Mouse (Mus musculus) adrenal gland, postnatal 10 days (tissue): Measurements from ENCODE around the gene Ube2f. TPM values are rescaled to one million over a fixed set of nuclear protein-coding genes. Genes with fewer than 3 reads are reported as not detected.
A peak's percentile ranks its signal among the peaks of the same experiment; 100 is the strongest.

ENCODE experiments used
- DNase-seq: peaks from one replicate; pipeline ENCODE4 v3.0.0; 2021; ENCODE audit warnings: mixed read lengths
- total RNA-seq, 2 experiments: library from RNA; stranded (reverse); gene quantifications; 2 replicates each; pipeline ENCODE4 v1.2.3; 2021

Gene Ube2f
- total RNA-seq, 2 experiments from 2014 or later: 59.2 to 61.7 TPM

- no peak for DNase-seq
Measured at GRCm38 (mm10) chr1:91237676-91238075, 12.4 kb upstream of the Ube2f start.

GRCm38 (mm10) chr1:91239112-91239511 lies 11.0 kb upstream of the Ube2f start:
- DNase-seq: peak; percentile 74

GRCm38 (mm10) chr1:91239800-91240199 lies 10.3 kb upstream of the Ube2f start:
- no peak for DNase-seq

GRCm38 (mm10) chr1:91240685-91241084 lies 9.4 kb upstream of the Ube2f start:
- DNase-seq: peak; percentile 53

GRCm38 (mm10) chr1:91241249-91241648 lies 8.9 kb upstream of the Ube2f start:
- DNase-seq: no peak

GRCm38 (mm10) chr1:91248242-91248641 lies 1.9 kb upstream of the Ube2f start:
- DNase-seq: no peak

GRCm38 (mm10) chr1:91248970-91249369 lies 1.1 kb upstream of the Ube2f start:
- DNase-seq: no peak

GRCm38 (mm10) chr1:91250415-91251147 lies 477 bp downstream of the Ube2f start:
- DNase-seq: peak; percentile 56

GRCm38 (mm10) chr1:91251148-91251650 lies 1.1 kb downstream of the Ube2f start:
- DNase-seq: peak; percentile 12

GRCm38 (mm10) chr1:91251927-91252326 lies 1.8 kb downstream of the Ube2f start:
- peak; percentile 9 for DNase-seq

GRCm38 (mm10) chr1:91257918-91258317 lies 7.8 kb downstream of the Ube2f start:
- no peak for DNase-seq

GRCm38 (mm10) chr1:91259794-91260193 lies 9.7 kb downstream of the Ube2f start:
- no peak for DNase-seq

- no peak for DNase-seq
Measured at GRCm38 (mm10) chr1:91262508-91262907, 12.4 kb downstream of the Ube2f start.

GRCm38 (mm10) chr1:91272260-91272659 lies 22.2 kb downstream of the Ube2f start:
- no peak for DNase-seq

GRCm38 (mm10) chr1:91276581-91276980 lies 26.5 kb downstream of the Ube2f start:
- DNase-seq: no peak

- DNase-seq: no peak
Measured at GRCm38 (mm10) chr1:91277480-91277879, 27.4 kb downstream of the Ube2f start.

- no peak for DNase-seq
Measured at GRCm38 (mm10) chr1:91278410-91279119, 28.5 kb downstream of the Ube2f start.

GRCm38 (mm10) chr1:91279126-91279525 lies 29.0 kb downstream of the Ube2f start:
- DNase-seq: no peak

GRCm38 (mm10) chr1:91282582-91282981 lies 32.5 kb downstream of the Ube2f start:
- DNase-seq: no peak

- DNase-seq: no peak
Measured at GRCm38 (mm10) chr1:91289375-91289774, 39.3 kb downstream of the Ube2f start.

GRCm38 (mm10) chr1:91292101-91292825 lies 42.2 kb downstream of the Ube2f start:
- DNase-seq: no peak

GRCm38 (mm10) chr1:91295544-91295943 lies 45.4 kb downstream of the Ube2f start:
- no peak for DNase-seq
